In the genomic region with DNA sequence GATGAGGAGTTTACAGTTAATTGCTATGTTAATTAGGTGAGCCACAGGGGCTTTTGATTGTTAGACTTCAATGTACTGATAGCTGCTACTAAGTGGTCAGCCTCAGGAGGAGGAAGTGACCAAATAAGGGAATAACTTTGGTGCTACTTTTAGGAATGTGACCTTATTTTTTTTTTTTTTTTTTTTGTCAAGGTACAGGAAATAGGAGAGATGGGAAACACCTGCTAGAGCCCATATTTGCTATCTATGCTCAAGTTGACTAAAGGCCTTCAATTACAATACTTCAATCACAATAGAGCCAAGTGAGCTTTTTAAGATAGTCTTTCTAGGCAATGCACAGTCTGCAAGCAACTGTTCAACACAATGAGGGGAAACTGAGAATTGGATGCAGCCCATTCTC, we compare ENCODE assay signal across 37 mouse cellular contexts. TPM values are rescaled to one million over a fixed set of nuclear protein-coding genes. Genes with fewer than 3 reads are reported as not detected.
"Had no signal": no experiment of that assay in that cellular context is flagged by ENCODE, and none has a peak within 500 bp of the region (broad histone marks: within the 10 kb centered on the region; RNA-seq: fewer than 3 reads in every experiment).

No protein-coding gene starts in this region.

- H3K4me3 ChIP-seq: heart, embryonic 12.5 days; heart, embryonic 13.5 days; heart, embryonic 15.5 days; hindbrain, embryonic 10.5 days; hindbrain, embryonic 12.5 days; hindbrain, embryonic 13.5 days; hindbrain, embryonic 15.5 days; intestine, embryonic 15.5 days; kidney, embryonic 15.5 days; layer of hippocampus, adult 2 months had no signal

- DNase-seq: heart, postnatal 10 days; heart, postnatal 14 days; heart, postnatal 36 days; heart, postnatal 4 days; kidney, adult 11 months; kidney, adult 18-20 months; kidney, adult 2 months; kidney, adult 8-10 months; kidney, adult 9 months; kidney, postnatal 10 days; kidney, postnatal 25 days; kidney, postnatal 36 days; kidney, postnatal 4 days; layer of hippocampus, adult 9-11 months; layer of hippocampus, postnatal 36 days had no signal

- H3K36me3 ChIP-seq: heart, embryonic 12.5 days; heart, embryonic 13.5 days; heart, embryonic 15.5 days; hindbrain, embryonic 10.5 days; hindbrain, embryonic 12.5 days; hindbrain, embryonic 13.5 days; hindbrain, embryonic 15.5 days; intestine, embryonic 15.5 days; kidney, embryonic 15.5 days had no signal

- H3K9me3 ChIP-seq: heart, embryonic 12.5 days; heart, embryonic 13.5 days; heart, embryonic 15.5 days; hindbrain, embryonic 10.5 days; hindbrain, embryonic 12.5 days; hindbrain, embryonic 13.5 days; hindbrain, embryonic 15.5 days; intestine, embryonic 15.5 days; kidney, embryonic 15.5 days had no signal

- H3K9ac ChIP-seq: heart, embryonic 12.5 days; heart, embryonic 13.5 days; heart, embryonic 15.5 days; hindbrain, embryonic 12.5 days; hindbrain, embryonic 13.5 days; hindbrain, embryonic 14.5 days; hindbrain, embryonic 15.5 days; intestine, embryonic 15.5 days; kidney, embryonic 15.5 days had no signal

- H3K4me1 ChIP-seq: heart, embryonic 12.5 days; heart, embryonic 13.5 days; heart, embryonic 15.5 days; hindbrain, embryonic 10.5 days; hindbrain, embryonic 12.5 days; hindbrain, embryonic 13.5 days; hindbrain, embryonic 15.5 days; intestine, embryonic 15.5 days; kidney, embryonic 15.5 days had no signal

- H3K27ac ChIP-seq: heart, embryonic 13.5 days; heart, embryonic 15.5 days; hindbrain, embryonic 10.5 days; hindbrain, embryonic 12.5 days; hindbrain, embryonic 13.5 days; hindbrain, embryonic 14.5 days; hindbrain, embryonic 15.5 days; hindbrain, postnatal 0 days; intestine, embryonic 15.5 days; kidney, embryonic 15.5 days; kidney, postnatal 0 days; layer of hippocampus, adult 2 months had no signal

RNA-seq across cellular contexts. Expression of a gene that starts 4.3 kb away (rescaled TPM):
- total RNA-seq: heart, postnatal 10 days; heart, postnatal 14 days; heart, postnatal 25 days; heart, postnatal 36 days; heart, postnatal 4 days; hematopoietic stem cell, adult 5-6 weeks; hindbrain, postnatal 0 days; layer of hippocampus, adult 18-20 months; layer of hippocampus, adult 2 months; layer of hippocampus, adult 8-10 months; layer of hippocampus, postnatal 10 days; layer of hippocampus, postnatal 14 days; layer of hippocampus, postnatal 25 days; layer of hippocampus, postnatal 36 days; left cerebral cortex, postnatal 10 days had no signal

RNA-seq across cellular contexts. Expression of a gene that starts 30.1 kb away (rescaled TPM):
- total RNA-seq: heart, postnatal 10 days; heart, postnatal 14 days; heart, postnatal 25 days; heart, postnatal 36 days; heart, postnatal 4 days; hematopoietic stem cell, adult 5-6 weeks; hindbrain, postnatal 0 days; layer of hippocampus, adult 18-20 months; layer of hippocampus, adult 2 months; layer of hippocampus, adult 8-10 months; layer of hippocampus, postnatal 10 days; layer of hippocampus, postnatal 14 days; layer of hippocampus, postnatal 25 days; layer of hippocampus, postnatal 36 days; left cerebral cortex, adult 8-10 months; left cerebral cortex, postnatal 10 days had no signal

RNA-seq across cellular contexts. Expression of a gene that starts 30.4 kb away (rescaled TPM):
- total RNA-seq: heart, postnatal 10 days; heart, postnatal 14 days; heart, postnatal 25 days; heart, postnatal 36 days; heart, postnatal 4 days; hematopoietic stem cell, adult 5-6 weeks; hindbrain, postnatal 0 days; layer of hippocampus, adult 18-20 months; layer of hippocampus, adult 2 months; layer of hippocampus, adult 8-10 months; layer of hippocampus, postnatal 10 days; layer of hippocampus, postnatal 14 days; layer of hippocampus, postnatal 25 days; layer of hippocampus, postnatal 36 days; left cerebral cortex, adult 8-10 months; left cerebral cortex, postnatal 10 days had no signal

RNA-seq across cellular contexts. Expression of a gene that starts 49.8 kb away (rescaled TPM):
- total RNA-seq: heart, postnatal 10 days; heart, postnatal 14 days; heart, postnatal 25 days; heart, postnatal 36 days; heart, postnatal 4 days; hematopoietic stem cell, adult 5-6 weeks; hindbrain, postnatal 0 days; layer of hippocampus, adult 18-20 months; layer of hippocampus, adult 2 months; layer of hippocampus, adult 8-10 months; layer of hippocampus, postnatal 10 days; layer of hippocampus, postnatal 14 days; layer of hippocampus, postnatal 25 days; layer of hippocampus, postnatal 36 days; left cerebral cortex, adult 8-10 months; left cerebral cortex, postnatal 10 days had no signal

RNA-seq across cellular contexts. Expression of a gene that starts 59.5 kb away (rescaled TPM):
- total RNA-seq: heart, postnatal 10 days; heart, postnatal 14 days; heart, postnatal 25 days; heart, postnatal 36 days; heart, postnatal 4 days; hematopoietic stem cell, adult 5-6 weeks; hindbrain, postnatal 0 days; layer of hippocampus, adult 18-20 months; layer of hippocampus, adult 2 months; layer of hippocampus, adult 8-10 months; layer of hippocampus, postnatal 10 days; layer of hippocampus, postnatal 14 days; layer of hippocampus, postnatal 25 days; layer of hippocampus, postnatal 36 days; left cerebral cortex, adult 8-10 months; left cerebral cortex, postnatal 10 days had no signal
